Mouse (Mus musculus): ENCODE measurements around the gene Brk1. TPM values are rescaled to one million over a fixed set of nuclear protein-coding genes. Genes with fewer than 3 reads are reported as not detected.

The Brk1 gene
- total RNA-seq, 1 experiment, result 113 TPM

- peaks cover 0 to 8% of the 10 kb centered on the region in 2 experiments; a peak in 1 of 4 replicates for H3K4me1 ChIP-seq (ENCODE audit: control insufficient read depth in 2 of 2, insufficient read depth in 2 of 2, low read length in 2 of 2, poor library complexity in 1 of 2)
- no peak for DNase-seq (ENCODE audit: low read depth, low spot score)
- H3K9ac ChIP-seq (ENCODE audit: insufficient read depth, low read depth, low read length, poor library complexity, severe bottlenecking), result no peak overlapping the region
- TF ChIP-seq MAFK (IDR thresholded peaks at IDR 0.05; ENCODE audit: insufficient read depth, low read depth, low read length) (no peak), HCFC1 (IDR thresholded peaks at IDR 0.05; ENCODE audit: borderline replicate concordance, insufficient read depth, low read length) (no peak), ZC3H11A (IDR thresholded peaks at IDR 0.05; ENCODE audit: borderline replicate concordance, low read depth, low read length) (no peak), CHD2 (IDR thresholded peaks at IDR 0.05; ENCODE audit: low read depth, low read length) (no peak), ZNF384 (IDR thresholded peaks at IDR 0.05; ENCODE audit: low read depth, low read length) (no peak)
- no peak overlapping the region for H3K4me3 ChIP-seq (ENCODE audit: insufficient read depth in 1 of 2, low read depth in 1 of 2, low read length in 2 of 2, poor library complexity in 1 of 2, severe bottlenecking in 1 of 2)
- in situ Hi-C loops (cut with MboI; ENCODE audit: low sequenced_read_pairs in 2 of 2, unreplicated experiment in 2 of 2), result no loop called here
- H3K27ac ChIP-seq (ENCODE audit: insufficient read depth, low read depth, low read length, poor library complexity, severe bottlenecking), result no peak overlapping the region
- H3K9me3 ChIP-seq (ENCODE audit: control insufficient read depth, insufficient read depth, low read depth, low read length), result no peaks in the 10 kb centered on the region
- peaks cover 15% of the 10 kb centered on the region for H3K36me3 ChIP-seq (ENCODE audit: control insufficient read depth, insufficient read depth, low read length, poor library complexity, severe bottlenecking)
Observed at GRCm38 (mm10) chr6:113615489-113615888, 10.9 kb downstream of the Brk1 start.

- no peaks in the 10 kb centered on the region for H3K4me1 ChIP-seq (ENCODE audit: control insufficient read depth in 2 of 2, insufficient read depth in 2 of 2, low read length in 2 of 2, poor library complexity in 1 of 2)
- TF ChIP-seq ZNF384 (IDR thresholded peaks at IDR 0.05; ENCODE audit: low read depth, low read length) (peak; percentile 80), MAFK (IDR thresholded peaks at IDR 0.05; ENCODE audit: insufficient read depth, low read depth, low read length) (no peak)
- H3K4me3 ChIP-seq (ENCODE audit: insufficient read depth in 1 of 2, low read depth in 1 of 2, low read length in 2 of 2, poor library complexity in 1 of 2, severe bottlenecking in 1 of 2), result peak overlapping the region; percentile 25 to 57; a peak in 3 of 4 replicates
- DNase-seq (ENCODE audit: low read depth, low spot score), result no peak
- in situ Hi-C loops (cut with MboI; ENCODE audit: low sequenced_read_pairs in 2 of 2, unreplicated experiment in 2 of 2), result no loop called here
- H3K9ac ChIP-seq (ENCODE audit: insufficient read depth, low read depth, low read length, poor library complexity, severe bottlenecking), result no peak overlapping the region; the same call in 1 of the 2 replicates
- H3K36me3 ChIP-seq (ENCODE audit: control insufficient read depth, insufficient read depth, low read length, poor library complexity, severe bottlenecking), result peaks cover 1% of the 10 kb centered on the region
- no peak overlapping the region for H3K27ac ChIP-seq (ENCODE audit: insufficient read depth, low read depth, low read length, poor library complexity, severe bottlenecking)
- H3K9me3 ChIP-seq (ENCODE audit: control insufficient read depth, insufficient read depth, low read depth, low read length), result no peaks in the 10 kb centered on the region
Observed at GRCm38 (mm10) chr6:113623386-113623785, 18.8 kb downstream of the Brk1 start.

GRCm38 (mm10) chr6:113623941-113624751, 19.6 kb downstream of the Brk1 start, which contains the start of gene Vhl:
Gene Vhl, plus strand, starts transcription at chr6:113623959.
- peaks cover 6% of the 10 kb centered on the region for H3K36me3 ChIP-seq (ENCODE audit: control insufficient read depth, insufficient read depth, low read length, poor library complexity, severe bottlenecking)
- peak within 1 kb of the TSS; percentile 87 to 88 for H3K4me3 ChIP-seq (ENCODE audit: insufficient read depth in 1 of 2, low read depth in 1 of 2, low read length in 2 of 2, poor library complexity in 1 of 2, severe bottlenecking in 1 of 2)
- H3K4me1 ChIP-seq (ENCODE audit: control insufficient read depth in 2 of 2, insufficient read depth in 2 of 2, low read length in 2 of 2, poor library complexity in 1 of 2), result no peaks in the 10 kb centered on the region
- H3K27ac ChIP-seq (ENCODE audit: insufficient read depth, low read depth, low read length, poor library complexity, severe bottlenecking), result no peak within 1 kb of the TSS
- H3K9ac ChIP-seq (ENCODE audit: insufficient read depth, low read depth, low read length, poor library complexity, severe bottlenecking), result peak within 1 kb of the TSS; percentile 91
- TF ChIP-seq CHD2 (IDR thresholded peaks at IDR 0.05; ENCODE audit: low read depth, low read length) (0 out of 2 replicates have a peak, but pooled peaks have one; percentile 23), ZNF384 (IDR thresholded peaks at IDR 0.05; ENCODE audit: low read depth, low read length) (no peak), HCFC1 (IDR thresholded peaks at IDR 0.05; ENCODE audit: borderline replicate concordance, insufficient read depth, low read length) (no peak), ZC3H11A (IDR thresholded peaks at IDR 0.05; ENCODE audit: borderline replicate concordance, low read depth, low read length) (no peak), MAFK (IDR thresholded peaks at IDR 0.05; ENCODE audit: insufficient read depth, low read depth, low read length) (no peak)
- in situ Hi-C loops (cut with MboI; ENCODE audit: low sequenced_read_pairs in 2 of 2, unreplicated experiment in 2 of 2), result no loop called here
- H3K9me3 ChIP-seq (ENCODE audit: control insufficient read depth, insufficient read depth, low read depth, low read length), result no peaks in the 10 kb centered on the region
- DNase-seq (ENCODE audit: low read depth, low spot score), result no peak

GRCm38 (mm10) chr6:113624989-113625770, 20.6 kb downstream of the Brk1 start:
- Histone ChIP-seq H3K27ac (ENCODE audit: insufficient read depth, low read depth, low read length, poor library complexity, severe bottlenecking) (no peak overlapping the region), H3K9ac (ENCODE audit: insufficient read depth, low read depth, low read length, poor library complexity, severe bottlenecking) (peak overlapping the region; percentile 91; the same call in 1 of the 2 replicates), H3K4me3 (ENCODE audit: insufficient read depth in 1 of 2, low read depth in 1 of 2, low read length in 2 of 2, poor library complexity in 1 of 2, severe bottlenecking in 1 of 2) (peak overlapping the region in 1 of 2 experiments; percentile 88; a peak in 1 of 4 replicates), H3K36me3 (ENCODE audit: control insufficient read depth, insufficient read depth, low read length, poor library complexity, severe bottlenecking) (peaks cover 13% of the 10 kb centered on the region), H3K9me3 (ENCODE audit: control insufficient read depth, insufficient read depth, low read depth, low read length) (no peaks in the 10 kb centered on the region), H3K4me1 (ENCODE audit: control insufficient read depth in 2 of 2, insufficient read depth in 2 of 2, low read length in 2 of 2, poor library complexity in 1 of 2) (no peaks in the 10 kb centered on the region)
- no peak for DNase-seq (ENCODE audit: low read depth, low spot score)
- in situ Hi-C loops (cut with MboI; ENCODE audit: low sequenced_read_pairs in 2 of 2, unreplicated experiment in 2 of 2), result no loop called here
- TF ChIP-seq MAFK (IDR thresholded peaks at IDR 0.05; ENCODE audit: insufficient read depth, low read depth, low read length), result no peak
- no peak for TF ChIP-seq ZNF384 (IDR thresholded peaks at IDR 0.05; ENCODE audit: low read depth, low read length)
- TF ChIP-seq ZC3H11A (IDR thresholded peaks at IDR 0.05; ENCODE audit: borderline replicate concordance, low read depth, low read length), result no peak
- no peak for TF ChIP-seq HCFC1 (IDR thresholded peaks at IDR 0.05; ENCODE audit: borderline replicate concordance, insufficient read depth, low read length)
- TF ChIP-seq CHD2 (IDR thresholded peaks at IDR 0.05; ENCODE audit: low read depth, low read length), result no peak

Measured in ES-E14 (cell line).